Mouse (Mus musculus) bone marrow, adult 2 months (tissue): ENCODE measurements around the gene Clip1. TPM values are rescaled to one million over a fixed set of nuclear protein-coding genes. Genes with fewer than 3 reads are reported as not detected.

ENCODE experiments used
- H3K27ac ChIP-seq: fragments of 200-500 bp; 2 replicates; pipeline ENCODE4 v1.5.1; 2012; ENCODE audit warnings: low read depth, mild to moderate bottlenecking, control low read depth, inconsistent platforms, low read length; ENCODE audit not compliant: control insufficient read depth, poor library complexity, insufficient read depth
- H3K4me1 ChIP-seq: fragments of 200-500 bp; 2 replicates; pipeline ENCODE4 v1.6.1; 2011; ENCODE audit warnings: low read length; ENCODE audit not compliant: control insufficient read depth, insufficient read depth
- H3K4me3 ChIP-seq: fragments of 200-500 bp; replicated peaks from 2 replicates; pipeline ENCODE3; 2011; ENCODE audit warnings: mild to moderate bottlenecking, low read depth, low read length, control low read depth; ENCODE audit not compliant: control insufficient read depth
- CTCF ChIP-seq: fragments of 200-500 bp; IDR thresholded peaks from 2 replicates; pipeline ENCODE4 v1.5.1; 2011; ENCODE audit warnings: low read length, control low read depth; ENCODE audit not compliant: control insufficient read depth, insufficient read depth
- POLR2A ChIP-seq: fragments of 200-500 bp; IDR thresholded peaks from 2 replicates; pipeline ENCODE4 v1.6.1; 2011; ENCODE audit warnings: low read depth, mild to moderate bottlenecking, control low read depth, low read length, borderline replicate concordance; ENCODE audit not compliant: control insufficient read depth
- WGBS: fragments of 180-500 bp; shearing (Covaris S2); methylation state at CpG from one replicate; pipeline ENCODE4 v1.1.7; 2018; 5-methylcytosine and 5-hydroxymethylcytosine counted together
- polyA plus RNA-seq: library from polyadenylated mRNA; stranded (reverse); fragments of >200 nt; gene quantifications from 2 replicates; pipeline ENCODE4 v1.2.4, GENCODE M21; 2011; ENCODE audit warnings: low replicate concordance; ENCODE audit not compliant: missing spikeins, insufficient read depth, insufficient read length

The Clip1 gene
- polyA plus RNA-seq, 1 experiment: 29.8 TPM

GRCm38 (mm10) chr5:123641259-123641900 is 43.0 kb downstream of the Clip1 start:
- H3K27ac ChIP-seq: no peak overlapping the region
- TF ChIP-seq CTCF (no peak), POLR2A (no peak)
- WGBS: 83% methylated on average over 7 of the region's 7 CpGs
- no peaks in the 10 kb centered on the region for H3K4me1 ChIP-seq
- H3K4me3 ChIP-seq: no peak overlapping the region

- 89% methylated on average over 9 of the region's 9 CpGs for WGBS
- Histone ChIP-seq H3K27ac (no peak overlapping the region), H3K4me3 (no peak overlapping the region), H3K4me1 (no peaks in the 10 kb centered on the region)
- TF ChIP-seq CTCF (no peak), POLR2A (no peak)
These were observed 44.2 kb downstream of the Clip1 start for GRCm38 (mm10) chr5:123640181-123640580.

GRCm38 (mm10) chr5:123631210-123631609 is 53.2 kb downstream of the Clip1 start:
- Histone ChIP-seq H3K4me3 (no peak overlapping the region), H3K4me1 (no peaks in the 10 kb centered on the region), H3K27ac (no peak overlapping the region)
- WGBS: 81% methylated on average over 10 of the region's 10 CpGs
- TF ChIP-seq CTCF (no peak), POLR2A (no peak)

- no peaks in the 10 kb centered on the region for H3K4me1 ChIP-seq
- H3K4me3 ChIP-seq: no peak overlapping the region
- no peak overlapping the region for H3K27ac ChIP-seq
- 16% methylated on average over 8 of the region's 8 CpGs for WGBS
- TF ChIP-seq CTCF: peak; percentile 56
- no peak for TF ChIP-seq POLR2A
These were observed 57.8 kb downstream of the Clip1 start for GRCm38 (mm10) chr5:123626631-123627030.

- H3K4me3 ChIP-seq: no peak overlapping the region
- no peaks in the 10 kb centered on the region for H3K4me1 ChIP-seq
- TF ChIP-seq POLR2A (no peak), CTCF (no peak)
- WGBS: 89% methylated on average over 13 of the region's 13 CpGs
- no peak overlapping the region for H3K27ac ChIP-seq
These were observed 62.0 kb downstream of the Clip1 start for GRCm38 (mm10) chr5:123622421-123622820.

- 73% methylated on average over 2 of the region's 2 CpGs for WGBS
- Histone ChIP-seq H3K4me1 (no peaks in the 10 kb centered on the region), H3K27ac (no peak overlapping the region), H3K4me3 (no peak overlapping the region)
- TF ChIP-seq CTCF (no peak), POLR2A (no peak)
These were observed 65.9 kb downstream of the Clip1 start for GRCm38 (mm10) chr5:123618558-123618957.

GRCm38 (mm10) chr5:123614246-123614645 is 70.2 kb downstream of the Clip1 start:
- TF ChIP-seq POLR2A: no peak
- no peak overlapping the region for H3K4me3 ChIP-seq
- H3K4me1 ChIP-seq: no peaks in the 10 kb centered on the region
- WGBS: 93% methylated on average over 24 of the region's 24 CpGs
- no peak overlapping the region for H3K27ac ChIP-seq

- TF ChIP-seq POLR2A: no peak
- TF ChIP-seq CTCF: peak; percentile 85
- Histone ChIP-seq H3K4me3 (no peak overlapping the region), H3K4me1 (no peaks in the 10 kb centered on the region), H3K27ac (no peak overlapping the region)
- WGBS: 43% methylated on average over 4 of the region's 4 CpGs
These were observed 74.6 kb downstream of the Clip1 start for GRCm38 (mm10) chr5:123609843-123610242.

GRCm38 (mm10) chr5:123609416-123609815 is 75.0 kb downstream of the Clip1 start:
- Histone ChIP-seq H3K27ac (no peak overlapping the region), H3K4me1 (no peaks in the 10 kb centered on the region), H3K4me3 (no peak overlapping the region)
- 87% methylated on average over 7 of the region's 7 CpGs for WGBS
- no peak for TF ChIP-seq POLR2A
- no peak for TF ChIP-seq CTCF
